Mouse (Mus musculus) lung, postnatal 0 days (tissue): Measurements from ENCODE around the gene Ubr4.

Source experiments
- CTCF ChIP-seq: IDR thresholded peaks from 2 replicates; pipeline ENCODE4 v1.5.1; 2016; ENCODE audit warnings: antibody characterized with exemption, mild to moderate bottlenecking
- EP300 ChIP-seq: IDR thresholded peaks from 2 replicates; pipeline ENCODE4 v1.6.1; 2016; ENCODE audit warnings: antibody characterized with exemption, mild to moderate bottlenecking, control low read depth

GRCm38 (mm10) chr4:139335507-139335906, 16.9 kb upstream of the Ubr4 start:
- TF ChIP-seq CTCF, result no peak
- no peak for TF ChIP-seq EP300
